Mouse (Mus musculus): ENCODE measurements around the gene Gm21976.

Gm21976 gene

DNA sequence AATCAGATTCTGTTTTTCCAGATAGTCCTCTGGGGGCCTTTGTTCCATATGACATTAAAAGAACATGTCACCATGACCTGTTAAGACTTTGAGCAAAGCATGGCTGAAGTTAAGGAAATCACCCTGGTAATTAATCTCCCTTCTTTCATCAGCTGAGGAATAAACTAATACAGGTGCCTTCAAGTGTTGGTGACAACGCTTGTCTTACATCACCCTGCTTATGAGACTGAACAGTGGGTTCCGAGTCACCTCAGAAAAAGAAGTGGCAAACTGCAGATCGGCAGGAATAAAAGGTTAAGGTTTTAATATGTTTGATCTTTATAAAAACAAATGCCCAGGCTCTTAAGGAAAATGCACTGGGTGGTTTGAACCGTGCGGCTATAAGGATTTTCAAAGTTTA lies at the start of gene Gm21976:
Gene Gm21976 (plus strand): TSS at position 202 of the 400 bp plus-strand sequence.
- DNase-seq (ENCODE audit: low spot score in 2 of 2): no peak

- DNase-seq (ENCODE audit: low spot score in 2 of 2): no peak
Observed at GRCm38 (mm10) chr13:98230511-98230910, 49.2 kb upstream of the Gm21976 start.

DNA sequence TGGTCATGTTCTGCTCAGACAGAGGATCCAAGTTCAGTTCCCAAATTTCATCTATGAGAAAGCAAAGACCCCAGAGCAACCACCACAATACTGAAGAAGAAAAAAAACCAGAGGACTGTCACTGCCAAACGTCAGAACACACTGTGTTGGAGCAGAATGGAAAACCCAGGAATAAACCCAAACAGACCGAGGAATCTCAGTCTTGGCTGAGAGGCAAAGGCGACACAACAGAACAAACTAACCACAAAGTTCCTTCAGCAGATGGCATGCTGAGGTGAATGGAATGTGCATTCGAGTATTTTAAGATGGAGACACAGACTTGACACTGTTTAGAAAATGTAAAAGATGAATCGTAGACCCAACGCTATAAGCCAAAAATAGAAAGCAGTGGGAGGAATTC lies 44.2 kb upstream of the Gm21976 start:
- no peak for DNase-seq (ENCODE audit: low spot score in 2 of 2)

- DNase-seq (ENCODE audit: low spot score in 2 of 2): peak; percentile 62 to 63
Observed at GRCm38 (mm10) chr13:98239978-98240641, 39.6 kb upstream of the Gm21976 start.

GRCm38 (mm10) chr13:98241531-98242282 lies 38.0 kb upstream of the Gm21976 start:
- DNase-seq (ENCODE audit: low spot score in 2 of 2): no peak

DNA sequence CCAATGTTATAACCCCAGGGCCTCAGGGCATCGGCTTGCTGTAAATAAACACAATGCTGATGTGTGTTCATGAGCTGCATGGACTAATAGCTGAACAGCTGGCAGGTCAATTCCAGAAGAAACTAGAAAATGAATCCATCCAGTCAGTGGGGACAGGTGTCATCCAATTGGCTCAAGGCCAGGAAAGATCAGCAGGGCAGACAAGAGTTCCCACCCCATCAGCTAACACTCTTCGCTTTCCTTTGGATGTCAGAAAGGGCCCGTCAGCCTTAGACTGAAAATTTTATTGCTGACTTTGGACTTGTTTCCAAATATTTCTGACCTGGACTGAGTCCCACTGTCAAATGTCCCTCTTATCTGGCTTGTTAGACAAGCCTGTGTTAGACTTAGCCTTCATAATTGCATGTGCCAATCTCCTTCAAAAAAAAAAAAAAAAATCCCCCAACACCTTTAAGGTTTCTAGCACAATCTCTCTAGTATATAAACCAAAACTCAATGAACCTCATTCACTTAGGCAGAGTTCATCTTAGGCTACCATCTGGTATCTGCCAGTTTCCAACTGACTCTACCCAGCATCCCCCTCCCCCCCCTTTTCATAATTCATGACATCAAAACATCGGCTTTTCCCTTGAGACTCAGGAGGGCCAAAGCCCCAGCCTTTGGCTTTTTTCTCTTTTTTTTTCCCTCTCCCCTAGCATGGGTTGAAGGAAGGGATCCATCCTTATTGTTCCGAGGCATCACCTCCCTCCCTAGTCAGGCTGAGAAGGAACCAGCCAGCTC lies 34.9 kb upstream of the Gm21976 start:
- no peak for DNase-seq (ENCODE audit: low spot score in 2 of 2)

DNA sequence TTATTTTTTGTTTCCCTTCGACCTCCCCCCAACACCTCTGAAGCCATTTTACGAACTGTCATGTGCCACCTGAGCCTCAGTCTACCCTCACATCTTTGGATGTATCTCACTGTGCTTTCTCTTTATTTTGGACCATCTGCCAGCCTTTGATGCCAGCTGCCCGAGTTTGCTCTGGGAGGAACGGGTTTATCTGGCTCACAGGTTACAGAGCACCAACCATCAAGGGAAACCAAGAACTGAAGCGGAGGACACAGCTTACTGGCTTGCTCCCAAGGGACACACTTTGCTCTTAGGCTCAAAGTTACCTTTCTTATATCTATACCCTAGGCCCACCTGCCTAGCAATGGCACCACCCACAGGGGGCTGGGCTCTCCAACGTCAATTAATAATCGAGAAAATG lies 34.3 kb upstream of the Gm21976 start:
- DNase-seq (ENCODE audit: low spot score in 2 of 2): no peak

DNA sequence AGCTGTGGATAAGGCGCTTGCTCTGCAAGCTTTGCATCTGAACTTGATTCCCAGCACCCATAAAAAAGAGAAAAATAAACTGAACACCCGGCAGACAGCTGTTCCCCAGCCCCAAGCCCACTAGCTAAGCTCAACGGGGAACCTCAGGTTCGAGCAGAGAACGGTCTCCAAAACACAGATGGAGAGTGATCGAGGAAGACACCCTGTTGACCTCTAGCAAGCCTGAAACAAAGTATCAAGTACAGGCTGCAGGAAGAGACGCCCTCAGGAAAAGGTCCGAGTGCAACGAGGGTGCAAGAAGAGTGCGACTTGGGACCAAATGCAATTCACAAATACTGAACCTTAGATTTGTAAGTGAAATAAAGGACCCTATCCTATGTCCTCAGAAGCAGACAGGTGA lies 30.1 kb upstream of the Gm21976 start:
- DNase-seq (ENCODE audit: low spot score in 2 of 2): no peak

DNA sequence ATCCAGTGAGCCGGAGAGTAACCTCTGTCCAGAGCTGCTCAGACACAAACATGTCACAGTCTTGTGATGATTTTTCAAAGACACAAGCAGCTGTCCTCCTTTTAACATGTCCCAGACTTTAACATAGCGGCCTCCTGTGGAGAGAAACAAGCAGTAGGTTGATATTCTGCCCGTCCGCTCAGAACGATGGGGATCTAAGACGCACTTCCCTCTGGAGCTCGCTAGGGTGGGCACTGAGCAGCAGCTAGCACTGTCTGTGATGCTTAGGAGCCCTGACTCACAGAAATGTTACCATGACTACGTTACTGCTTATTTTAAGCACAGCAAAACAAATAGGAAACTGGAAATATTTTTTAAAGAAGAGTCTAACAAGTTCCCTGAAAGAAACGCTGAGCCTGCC lies 24.8 kb upstream of the Gm21976 start:
- DNase-seq (ENCODE audit: low spot score in 2 of 2): no peak

GRCm38 (mm10) chr13:98262636-98263457 lies 16.8 kb upstream of the Gm21976 start, which contains the start of the genes Utp15 and Ankra2:
Gene Utp15, minus strand, starts transcription at chr13:98263041.
Gene Ankra2, plus strand, starts transcription at chr13:98263074.
- peak; percentile 97 to 98 for DNase-seq (ENCODE audit: low spot score in 2 of 2)

GRCm38 (mm10) chr13:98263458-98263987 lies 16.2 kb upstream of the Gm21976 start:
- DNase-seq (ENCODE audit: low spot score in 2 of 2): no peak

- no peak for DNase-seq (ENCODE audit: low spot score in 2 of 2)
Observed at GRCm38 (mm10) chr13:98264111-98264510, 15.6 kb upstream of the Gm21976 start.

DNA sequence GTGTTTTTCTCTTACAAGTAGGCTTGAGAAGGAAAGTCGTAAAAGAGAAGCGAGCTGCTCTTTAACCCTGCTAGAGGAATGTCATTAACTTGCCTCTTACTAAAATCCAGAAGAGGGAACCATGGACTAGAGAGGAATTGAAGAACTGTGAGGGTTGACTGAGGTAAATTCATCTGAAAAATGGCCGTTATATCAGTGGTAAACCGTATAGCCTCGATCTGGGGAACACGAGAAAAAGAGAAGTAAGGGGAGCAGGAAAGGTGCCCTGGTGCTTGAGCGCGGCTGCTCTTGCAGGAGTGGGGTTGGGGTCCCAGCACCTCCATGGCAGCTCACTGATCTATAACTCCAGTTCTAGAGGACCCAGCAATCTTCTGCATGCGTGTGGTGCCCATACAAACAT lies 5.7 kb upstream of the Gm21976 start:
- no peak for DNase-seq (ENCODE audit: low spot score in 2 of 2)

DNA sequence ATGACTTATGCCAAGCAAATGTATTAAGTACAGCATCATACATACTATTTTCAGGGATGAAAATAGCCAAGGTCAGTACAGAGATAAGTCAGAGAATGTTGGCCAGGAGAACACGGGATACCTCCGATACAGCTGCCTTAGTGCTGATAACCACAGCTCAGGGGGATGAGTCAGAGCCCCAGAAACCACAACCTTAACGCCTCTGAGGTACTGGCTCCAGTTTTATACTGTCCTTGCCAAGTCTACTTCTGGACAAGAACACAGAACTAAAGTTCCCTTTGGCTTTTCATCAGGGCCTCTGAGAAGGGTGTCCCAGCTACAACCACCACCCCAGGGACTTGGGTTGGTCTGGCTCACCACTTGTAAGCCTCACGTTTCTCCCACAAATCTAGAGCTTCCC lies 4.0 kb upstream of the Gm21976 start:
- no peak for DNase-seq (ENCODE audit: low spot score in 2 of 2)

DNA sequence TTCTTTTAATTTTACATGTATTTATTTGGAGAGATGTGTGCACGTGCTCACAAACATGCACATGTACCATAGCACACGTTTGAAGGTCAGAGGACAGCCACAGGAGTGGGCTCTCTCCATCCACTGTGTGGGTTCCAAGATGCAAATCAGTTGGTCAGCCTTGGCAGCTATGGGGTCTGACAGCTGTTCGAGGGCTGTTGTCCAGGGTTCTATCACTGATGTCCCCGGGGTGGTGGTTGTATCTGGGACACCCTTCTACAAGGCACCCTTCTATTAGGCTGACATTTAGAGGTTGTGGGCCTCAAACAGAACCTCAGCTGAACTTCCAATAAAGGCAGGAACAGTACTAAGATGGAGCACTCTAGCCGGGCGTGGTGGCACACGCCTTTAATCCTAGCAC lies 3.4 kb upstream of the Gm21976 start:
- no peak for DNase-seq (ENCODE audit: low spot score in 2 of 2)

DNA sequence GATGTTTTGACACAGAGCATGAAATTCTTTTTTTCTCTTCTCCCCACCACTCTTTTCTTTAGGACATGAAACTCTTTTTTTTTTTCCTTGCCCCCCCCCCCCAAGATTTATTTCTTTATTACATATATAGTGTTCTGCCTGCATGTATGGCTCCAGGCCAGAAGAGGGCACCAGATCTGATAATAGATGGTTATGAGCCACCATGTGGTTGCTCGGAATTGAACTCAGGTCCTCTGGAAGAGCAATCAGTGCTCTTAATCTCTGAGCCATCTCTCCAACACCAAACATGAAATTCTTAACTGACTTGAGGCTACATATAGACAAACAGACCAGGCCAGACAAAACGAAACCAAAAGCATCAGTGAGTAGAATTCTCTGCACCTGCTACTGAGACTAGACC lies 2.2 kb upstream of the Gm21976 start:
- DNase-seq (ENCODE audit: low spot score in 2 of 2): no peak

- DNase-seq (ENCODE audit: low spot score in 2 of 2): no peak
Observed at GRCm38 (mm10) chr13:98280990-98281650, 1.4 kb downstream of the Gm21976 start.

- no peak for DNase-seq (ENCODE audit: low spot score in 2 of 2)
Observed at GRCm38 (mm10) chr13:98290719-98291118, 11.0 kb downstream of the Gm21976 start.

DNA sequence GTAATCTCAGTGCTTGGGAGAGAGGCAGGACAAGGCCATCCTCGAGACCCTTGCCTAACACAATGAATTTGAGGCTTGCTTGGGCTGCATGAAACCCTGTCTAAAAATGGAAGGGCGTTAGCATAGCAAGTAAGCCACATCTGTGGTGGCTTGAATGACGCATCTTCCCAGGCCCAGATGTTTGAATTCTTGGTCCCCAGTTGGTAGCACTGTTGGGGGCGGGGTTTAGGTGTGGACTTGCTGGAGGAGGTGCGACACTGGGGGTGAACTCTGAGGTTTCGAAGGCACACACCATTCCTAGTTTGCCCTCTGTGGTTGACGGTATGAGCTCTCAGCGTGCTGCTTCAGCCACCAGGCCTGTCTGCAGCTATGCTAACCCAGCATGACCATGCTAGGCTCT lies 12.0 kb downstream of the Gm21976 start:
- DNase-seq (ENCODE audit: low spot score in 2 of 2): no peak

DNA sequence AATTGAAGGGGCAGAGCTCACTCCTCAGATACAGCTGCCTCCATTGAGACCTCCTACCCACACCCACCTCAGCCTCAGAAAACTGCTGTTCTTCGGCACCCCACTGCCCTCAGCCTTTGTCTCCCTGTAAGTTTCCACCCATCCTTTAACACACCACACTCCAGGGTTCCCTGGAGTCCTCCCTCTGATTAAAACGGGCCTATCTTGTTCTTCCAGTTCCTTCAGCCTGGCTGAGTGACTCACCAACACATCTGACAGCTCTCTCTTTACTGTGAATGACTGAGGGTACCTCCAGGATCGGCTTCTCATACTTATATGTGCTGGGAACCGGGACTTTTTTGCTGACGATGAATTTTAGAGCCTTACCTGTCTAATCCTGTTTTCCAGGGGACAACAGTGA lies 16.4 kb downstream of the Gm21976 start:
- peak; percentile 35 to 47 for DNase-seq (ENCODE audit: low spot score in 2 of 2)
